Mouse (Mus musculus) frontal cortex, postnatal 36 days (tissue): ENCODE results near the gene Gpr143.
"Not testable (repeated sequence)": the region's sequence is repeated elsewhere in the genome, so short reads cannot be mapped to it uniquely, and the experiment has no call there.

Experiments
- DNase-seq, 2 experiments: peaks; one replicate each; pipeline ENCODE4 v3.0.0; 2022; ENCODE audit warnings: low spot score in 2 of 2

Gene Gpr143

DNA sequence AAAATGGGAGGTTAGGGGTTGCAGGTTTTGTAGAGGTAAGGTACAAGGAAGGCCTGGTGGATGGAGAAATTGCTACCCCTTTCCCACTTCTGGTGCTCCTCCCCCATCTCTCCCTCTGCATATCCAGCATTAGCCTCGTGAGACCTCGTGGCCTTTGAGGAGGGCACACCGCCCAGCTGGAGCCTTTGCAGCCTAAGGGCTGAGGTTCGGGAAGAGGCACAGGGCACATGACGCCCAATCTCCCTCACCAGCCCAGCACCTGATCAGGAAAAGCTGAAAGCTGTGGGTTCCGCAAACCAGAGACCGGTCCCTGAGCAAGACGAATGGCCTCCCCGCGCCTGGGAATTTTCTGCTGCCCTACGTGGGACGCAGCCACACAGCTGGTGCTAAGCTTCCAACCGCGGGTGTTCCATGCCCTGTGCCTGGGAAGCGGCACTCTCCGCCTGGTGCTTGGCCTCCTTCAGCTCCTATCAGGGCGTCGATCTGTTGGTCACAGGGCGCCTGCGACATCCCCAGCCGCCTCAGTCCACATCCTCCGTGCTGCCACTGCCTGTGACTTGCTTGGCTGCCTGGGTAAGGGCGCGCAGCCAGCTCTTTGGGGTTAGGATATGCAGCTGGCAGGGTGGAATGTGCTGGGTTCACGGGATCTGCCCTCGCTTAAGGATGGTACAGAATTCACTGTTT is at the start of gene Gpr143:
Gene Gpr143, plus strand, starts transcription at position 202 of the 684 bp plus-strand sequence.
- DNase-seq, result peak in 1 of 2 experiments; percentile 4

DNA sequence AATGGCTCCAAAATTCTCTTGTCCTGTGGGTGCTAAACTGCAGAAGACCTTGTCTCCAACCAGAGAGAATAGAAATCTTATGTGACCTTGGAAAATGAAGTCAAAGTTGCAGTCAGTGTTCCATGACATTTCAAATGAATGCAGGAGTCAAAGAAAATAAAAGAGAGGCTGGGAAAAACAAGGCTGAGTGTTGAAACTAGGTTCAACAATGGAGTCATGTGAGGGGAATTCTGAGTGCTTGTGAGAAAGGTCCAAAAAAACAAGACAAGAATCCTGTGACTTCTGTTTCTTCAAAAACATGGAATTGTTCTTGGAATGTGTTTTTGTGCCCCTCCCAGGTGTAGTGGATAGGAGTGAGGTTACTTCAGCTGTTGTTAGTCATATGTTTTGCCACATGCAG is 46.4 kb upstream of the Gpr143 start:
- no peak for DNase-seq

DNA sequence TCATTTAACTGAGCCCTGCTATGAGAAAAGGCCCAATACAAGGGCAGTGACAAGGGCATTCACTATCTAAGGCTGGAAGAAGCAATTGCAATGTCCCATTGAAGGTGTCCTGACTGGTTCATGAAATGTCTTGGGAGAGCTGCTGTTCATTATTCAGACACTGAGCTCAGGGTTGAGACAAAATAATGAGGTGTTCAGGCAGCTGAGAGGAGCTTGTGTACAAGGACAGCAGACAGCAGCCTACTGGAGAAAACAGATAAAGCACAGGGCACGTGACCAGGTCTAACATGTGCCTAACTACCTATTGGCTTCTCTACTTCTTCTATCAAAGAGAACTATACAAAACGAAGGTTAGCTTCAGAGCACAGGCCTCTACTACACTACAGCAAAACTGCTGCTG is 43.5 kb upstream of the Gpr143 start:
- no peak for DNase-seq

DNA sequence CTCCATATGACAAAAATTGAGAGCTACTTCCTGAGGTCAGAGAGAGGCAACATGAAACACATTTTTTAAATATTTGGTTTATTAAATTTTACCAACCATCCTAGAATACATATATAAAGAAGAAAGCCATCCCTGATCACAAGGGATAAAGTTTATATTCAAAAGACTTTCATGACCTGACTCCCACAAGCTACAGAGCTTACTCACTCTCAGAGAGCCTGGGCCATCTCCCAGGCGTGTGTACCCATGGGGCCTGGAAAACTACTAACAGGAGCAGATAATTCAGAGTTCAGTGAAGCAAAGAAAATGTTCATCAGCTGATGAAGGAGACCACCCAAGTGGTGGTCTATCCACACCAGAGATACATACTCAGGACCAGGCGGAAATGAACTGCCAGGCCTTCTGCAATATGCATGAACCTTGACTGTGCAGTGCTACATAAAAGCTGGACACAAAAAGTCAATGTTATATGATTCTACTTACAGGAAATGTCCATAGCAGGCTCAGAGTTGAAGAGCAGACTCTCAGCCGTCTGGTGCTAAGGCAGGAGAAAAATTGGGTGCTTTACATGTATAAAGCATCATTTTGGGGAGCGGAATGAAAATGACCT is 42.9 kb upstream of the Gpr143 start:
- DNase-seq, result no peak

DNA sequence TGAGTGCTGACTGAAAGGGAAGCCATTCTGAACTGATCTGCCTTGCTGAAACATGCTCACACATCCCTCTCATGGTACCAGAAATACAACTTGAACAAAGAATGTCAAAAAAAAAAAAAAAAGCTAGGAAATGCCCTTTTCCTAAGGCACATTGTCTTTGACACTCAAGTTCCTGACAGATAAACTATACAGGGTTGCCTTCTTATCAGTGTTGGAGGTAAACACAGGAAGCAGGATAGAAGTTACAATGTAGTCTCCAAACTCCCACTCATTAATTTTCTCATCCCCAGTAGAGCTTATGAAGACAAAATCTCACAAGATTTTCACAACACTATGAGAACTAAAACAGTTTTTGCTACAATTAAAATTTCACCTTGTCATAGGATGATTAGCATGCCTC is 38.1 kb upstream of the Gpr143 start:
- DNase-seq, result no peak

DNA sequence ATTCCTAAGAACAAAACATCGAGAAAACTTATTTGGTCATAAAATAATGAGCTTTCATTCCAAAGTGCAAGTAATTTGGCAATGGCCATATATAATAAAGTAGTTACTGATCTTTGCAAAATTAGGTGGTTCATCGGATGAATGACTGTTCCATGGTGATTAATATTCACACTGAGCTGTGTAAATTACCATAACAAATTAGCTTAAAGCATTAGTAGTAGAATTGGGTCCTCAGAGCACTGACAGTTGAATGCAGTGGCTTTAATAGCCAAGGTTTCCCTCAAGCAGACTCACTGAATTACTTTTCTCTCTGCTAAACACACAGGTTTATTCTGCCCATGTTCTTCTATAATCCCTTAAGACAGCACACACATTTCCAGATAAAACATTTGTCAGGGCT is 35.8 kb upstream of the Gpr143 start:
- DNase-seq, result no peak

DNA sequence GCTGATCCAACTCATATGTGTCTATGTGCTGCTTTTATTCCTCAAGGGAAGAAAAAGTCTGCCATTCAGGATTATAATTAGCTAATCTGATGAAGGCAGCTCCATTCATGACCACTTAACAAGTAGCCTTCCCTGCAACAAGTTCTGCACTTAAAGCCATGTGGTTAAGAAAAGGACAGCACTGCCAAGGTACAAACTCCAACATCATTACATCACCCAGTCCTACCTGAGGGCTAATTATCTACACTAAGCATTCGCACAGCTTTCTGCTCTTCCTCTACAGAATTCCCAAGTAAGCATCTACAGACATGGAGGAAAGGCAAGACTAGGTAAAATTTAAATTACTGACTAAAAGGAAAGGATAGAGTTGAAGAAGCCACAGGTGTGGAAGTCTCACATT is 25.9 kb upstream of the Gpr143 start:
- DNase-seq, result no peak

DNA sequence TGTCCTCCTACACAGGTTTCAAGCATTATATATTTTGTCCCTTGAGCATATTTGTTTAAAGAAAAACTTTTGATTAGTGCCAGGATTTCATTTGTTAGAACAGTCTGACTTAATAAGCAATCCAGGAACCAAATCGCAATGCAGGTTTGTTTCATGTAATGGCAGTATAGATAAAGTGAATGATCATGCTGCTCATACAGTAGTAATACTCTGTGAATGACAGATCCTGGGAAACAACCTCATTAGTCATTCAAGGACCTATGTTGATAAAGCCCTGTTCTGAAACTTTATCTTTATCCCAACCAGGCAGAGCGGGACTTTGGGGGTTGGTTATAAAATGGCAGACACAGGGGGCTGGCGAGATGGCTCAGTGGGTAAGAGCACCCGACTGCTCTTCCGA is 25.4 kb upstream of the Gpr143 start:
- no peak for DNase-seq

DNA sequence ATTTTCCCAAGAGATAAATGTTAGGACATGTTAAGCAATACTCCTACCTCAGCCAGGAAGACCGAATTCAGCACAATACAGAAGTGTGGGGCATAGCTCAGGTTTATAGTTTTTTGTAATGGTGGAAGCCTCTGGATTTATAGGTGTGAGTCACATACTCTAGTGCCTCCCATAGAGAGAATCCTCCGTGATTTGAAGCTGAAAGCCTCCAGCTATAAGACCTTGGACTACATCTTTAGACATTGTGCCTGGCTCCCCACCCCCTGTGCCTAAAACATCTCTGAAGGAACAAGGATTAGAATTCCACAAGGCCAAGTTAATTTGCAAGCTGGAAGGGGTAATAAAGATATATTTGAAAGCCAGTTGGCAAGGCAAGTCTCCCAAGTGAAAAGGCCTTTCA is 19.3 kb upstream of the Gpr143 start:
- no peak for DNase-seq

DNA sequence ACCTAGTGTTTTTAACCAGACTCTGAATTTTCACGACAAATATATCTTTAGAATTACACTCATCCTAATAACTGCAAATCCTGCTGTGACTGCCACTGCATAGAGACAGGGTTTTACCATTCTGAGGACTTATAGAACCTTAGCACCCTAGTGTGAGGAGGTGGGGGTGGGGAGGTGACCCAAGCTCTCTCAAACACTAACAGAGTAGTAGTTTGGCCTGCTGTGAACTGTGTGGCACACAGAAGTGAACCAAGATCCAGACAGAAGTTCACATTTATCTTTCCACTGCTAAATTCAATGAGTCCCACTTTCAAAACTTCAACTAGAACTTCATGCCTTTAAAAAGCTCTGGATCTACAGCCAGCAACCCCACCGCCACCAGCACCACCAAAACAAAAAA is 18.9 kb upstream of the Gpr143 start:
- DNase-seq, result no peak

DNA sequence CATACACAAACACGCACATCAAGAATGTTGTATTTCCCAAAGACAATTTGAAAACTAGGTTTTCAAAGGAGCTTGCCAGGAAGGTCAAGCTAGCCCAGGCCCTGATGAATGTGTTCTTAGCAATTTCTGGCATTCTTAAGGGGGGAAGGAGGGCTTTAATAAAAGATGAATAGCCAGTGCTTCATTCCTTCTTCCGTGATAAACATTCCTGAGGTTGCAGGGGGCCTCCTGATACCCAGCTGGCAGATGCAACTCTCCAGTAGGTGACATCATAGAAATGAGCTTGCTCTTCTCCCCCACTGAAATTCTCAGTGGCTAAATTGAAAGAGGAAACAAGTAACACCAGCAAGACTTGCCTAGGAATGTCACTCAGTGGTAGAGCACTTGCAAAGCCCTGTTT is 17.6 kb upstream of the Gpr143 start:
- DNase-seq, result no peak

DNA sequence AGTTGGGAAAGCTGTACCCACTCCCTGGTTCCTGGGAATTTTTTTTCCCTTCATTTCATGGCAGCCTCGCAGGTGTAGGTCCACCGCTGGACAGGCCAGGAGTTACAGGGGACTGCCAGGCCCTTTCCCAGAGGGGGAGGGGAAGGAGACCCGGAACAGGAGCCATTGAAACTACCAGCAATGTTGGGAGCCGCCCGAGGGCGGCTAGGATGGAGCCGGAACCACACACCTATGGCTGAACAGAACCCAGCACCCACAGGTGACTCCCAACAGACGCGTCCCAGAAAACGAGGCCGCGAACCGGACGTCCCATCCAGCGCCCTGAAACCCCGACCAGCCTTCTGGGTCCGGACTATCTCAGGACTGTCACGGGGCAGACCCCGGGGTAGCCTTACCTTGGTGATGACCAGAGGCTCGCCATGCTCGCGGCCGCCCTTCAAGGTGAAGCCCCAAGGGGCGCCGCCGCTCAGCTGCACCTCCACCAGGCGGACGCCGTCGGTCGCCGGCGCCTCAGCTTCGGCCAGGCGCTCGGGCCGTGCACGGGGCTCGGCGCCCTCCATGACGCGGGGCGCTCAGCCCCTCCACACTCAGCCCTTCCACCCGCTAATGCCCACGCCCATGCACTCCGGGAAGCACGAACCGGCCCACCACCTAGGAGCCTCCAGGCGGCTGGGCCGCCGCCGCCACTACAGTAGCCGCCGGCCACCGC is 12.7 kb upstream of the Gpr143 start, which contains the start of gene Shroom2:
Gene Shroom2, minus strand, starts transcription at position 575 of the 709 bp plus-strand sequence.
- no peak for DNase-seq

DNA sequence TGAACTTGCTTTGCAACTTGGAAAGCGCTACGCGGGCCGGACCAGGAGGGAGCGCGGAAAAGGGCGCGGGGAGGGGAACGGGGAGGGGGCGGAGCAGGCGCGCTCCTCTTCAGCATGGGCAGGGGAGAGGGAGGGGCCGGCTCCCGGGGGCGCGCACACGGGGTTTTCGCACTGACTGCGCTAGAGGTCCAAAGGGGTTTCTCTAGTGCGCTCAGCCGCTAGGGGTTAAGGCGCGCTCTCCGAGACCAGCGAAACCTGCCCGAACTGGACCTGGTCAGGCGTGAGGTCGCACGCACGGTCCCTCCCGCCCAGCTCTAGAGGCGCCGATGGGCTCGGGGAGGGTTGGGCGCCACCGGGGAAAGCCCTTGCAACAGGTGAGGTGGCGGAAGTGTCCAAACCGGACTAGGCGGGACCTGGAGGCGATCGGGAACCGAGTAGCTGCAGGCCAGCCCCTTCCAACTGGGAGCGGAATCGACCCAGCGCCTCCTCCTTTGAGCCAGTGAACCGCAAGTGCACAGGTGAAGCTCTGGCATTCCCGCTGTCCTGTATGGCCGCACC is 12.0 kb upstream of the Gpr143 start:
- DNase-seq, result peak in 1 of 2 experiments; percentile 3

DNA sequence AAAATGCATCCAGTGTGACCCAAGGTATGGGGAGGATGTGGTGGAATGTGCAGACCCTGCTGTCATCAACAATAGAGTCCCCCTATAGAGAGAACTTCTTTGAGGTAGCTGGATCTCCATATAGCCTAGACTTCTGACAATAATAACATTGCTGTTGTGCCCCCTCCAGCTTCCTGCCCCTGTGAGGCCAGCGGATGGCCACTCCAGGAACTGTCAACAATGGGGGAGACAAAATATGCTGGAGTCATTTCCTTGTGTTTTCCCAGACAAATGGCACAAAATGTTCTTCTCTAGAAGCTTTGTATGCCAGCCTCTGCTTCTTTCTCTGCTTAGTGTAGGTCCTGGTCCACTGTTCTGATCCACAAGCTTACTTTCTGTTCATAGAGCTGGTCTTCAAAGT is 6.4 kb downstream of the Gpr143 start:
- DNase-seq, result no peak

DNA sequence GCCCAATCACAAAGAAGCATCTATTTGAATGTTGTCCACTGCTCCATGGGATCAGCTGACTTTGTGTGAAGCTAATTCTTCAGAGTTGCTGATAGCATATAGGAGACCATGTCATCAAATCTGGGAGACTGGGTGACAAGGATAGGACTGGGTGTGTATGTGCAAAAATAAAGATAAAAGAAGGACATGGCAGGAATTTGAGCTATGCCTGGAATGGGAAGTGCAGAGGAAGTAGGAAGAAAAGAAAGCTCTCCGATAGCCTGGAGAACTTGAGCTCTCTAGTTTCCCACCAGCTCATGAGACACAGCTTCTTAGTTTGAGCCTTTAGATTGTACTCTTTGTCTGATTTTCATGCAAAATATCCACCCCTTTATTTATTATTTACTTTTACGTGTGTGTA is 6.9 kb downstream of the Gpr143 start:
- no peak for DNase-seq

DNA sequence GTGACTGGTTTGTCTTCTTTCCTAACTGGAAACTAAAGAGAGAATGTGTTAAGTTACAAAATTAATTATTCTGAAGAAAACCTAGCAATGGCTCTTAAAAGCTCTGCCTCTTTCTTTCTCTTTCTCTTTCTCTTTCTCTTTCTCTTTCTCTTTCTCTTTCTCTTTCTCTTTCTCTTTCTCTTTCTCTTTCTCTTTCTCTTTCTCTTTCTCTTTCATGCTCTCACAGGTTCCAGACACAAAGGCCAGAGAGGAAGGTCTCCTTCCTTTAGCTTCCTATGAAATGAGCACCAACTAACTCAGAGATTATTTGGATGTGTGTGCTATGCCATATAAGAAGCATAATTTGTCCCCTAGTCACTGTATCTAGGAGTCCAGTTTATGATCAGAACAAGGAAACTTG is 23.6 kb downstream of the Gpr143 start:
- no peak for DNase-seq

DNA sequence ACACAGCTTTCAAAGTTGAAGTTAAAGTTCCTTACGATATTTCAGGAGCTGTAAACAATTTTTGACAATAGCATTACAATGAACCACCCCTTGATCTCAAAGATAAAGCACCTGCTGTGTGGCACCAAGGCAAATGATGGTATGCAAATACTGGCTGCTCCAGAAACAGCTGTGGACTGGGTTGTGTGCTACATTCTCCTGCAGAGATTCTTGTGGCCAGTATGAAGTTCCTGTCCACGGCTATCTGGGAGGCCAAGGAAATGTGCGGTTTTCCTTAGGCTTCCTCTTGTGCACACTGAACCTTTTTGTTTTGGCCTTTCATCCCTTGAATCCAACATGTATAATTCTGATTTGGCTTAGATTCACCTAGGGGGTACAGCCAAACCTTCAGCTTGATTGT is 31.6 kb downstream of the Gpr143 start:
- no peak for DNase-seq

DNA sequence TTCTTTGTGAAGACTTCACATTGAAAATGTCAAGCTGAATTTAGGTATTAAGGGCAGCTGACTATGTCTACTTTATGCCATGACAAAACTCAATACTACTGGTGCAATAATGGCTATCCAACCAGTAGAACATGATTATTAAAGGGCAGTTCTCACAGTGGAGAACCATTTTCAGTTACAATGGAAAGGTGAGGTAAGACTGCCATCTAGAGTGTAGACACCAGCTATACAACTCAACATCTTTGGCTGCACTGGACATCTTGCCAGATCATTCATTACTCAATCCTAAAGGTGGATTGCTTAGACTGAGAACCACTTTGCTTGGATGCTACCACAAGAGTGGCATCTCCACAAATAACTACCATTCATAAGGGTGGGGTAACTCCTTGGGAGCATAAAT is 37.3 kb downstream of the Gpr143 start:
- peak in 1 of 2 experiments; percentile 4 for DNase-seq

DNA sequence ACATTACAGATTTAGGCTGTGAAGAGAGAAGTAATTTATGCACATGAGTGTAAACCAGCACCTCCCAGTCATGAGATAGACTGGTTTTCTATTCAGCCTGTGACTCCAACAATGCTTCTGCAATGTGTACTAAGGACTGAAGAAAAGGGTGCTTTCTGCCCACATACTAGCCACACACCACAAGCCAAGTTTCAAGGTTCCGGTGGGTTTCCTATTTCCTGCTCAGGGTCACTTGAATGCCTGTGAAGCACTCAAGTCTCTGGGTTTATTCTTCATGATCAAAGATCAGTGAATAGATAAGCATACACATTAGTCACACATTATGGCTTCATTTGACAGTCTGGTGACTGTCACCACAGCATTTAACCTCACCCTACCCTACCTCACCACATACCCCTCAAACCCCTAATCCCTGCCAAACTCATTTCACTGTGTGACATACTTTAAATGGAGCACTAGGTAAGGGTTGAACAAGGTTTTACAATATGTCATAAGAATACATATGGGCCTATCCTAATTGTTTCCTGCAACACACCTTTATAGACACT is 49.4 kb downstream of the Gpr143 start:
- DNase-seq, result not testable (repeated sequence)

DNA sequence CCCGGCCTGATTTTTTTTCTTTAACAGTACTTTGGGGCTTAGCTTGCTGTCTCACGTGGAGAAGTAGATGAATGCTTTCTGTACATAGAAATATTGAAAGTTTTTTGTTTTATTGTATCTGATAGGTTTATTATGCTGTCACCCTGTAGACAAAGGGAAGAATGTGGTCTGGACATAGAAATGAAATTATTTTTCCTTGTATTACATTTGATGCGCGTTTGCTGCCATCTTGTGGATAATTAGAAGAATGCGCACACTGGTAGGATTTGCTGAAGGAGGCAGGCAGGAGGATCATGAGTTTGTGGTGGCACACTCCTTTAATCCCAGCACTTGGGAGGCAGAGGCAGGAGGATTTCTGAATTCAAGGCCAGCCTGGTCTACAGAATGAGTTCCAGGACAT is 53.2 kb downstream of the Gpr143 start:
- DNase-seq, result peak in 1 of 2 experiments; percentile 13

DNA sequence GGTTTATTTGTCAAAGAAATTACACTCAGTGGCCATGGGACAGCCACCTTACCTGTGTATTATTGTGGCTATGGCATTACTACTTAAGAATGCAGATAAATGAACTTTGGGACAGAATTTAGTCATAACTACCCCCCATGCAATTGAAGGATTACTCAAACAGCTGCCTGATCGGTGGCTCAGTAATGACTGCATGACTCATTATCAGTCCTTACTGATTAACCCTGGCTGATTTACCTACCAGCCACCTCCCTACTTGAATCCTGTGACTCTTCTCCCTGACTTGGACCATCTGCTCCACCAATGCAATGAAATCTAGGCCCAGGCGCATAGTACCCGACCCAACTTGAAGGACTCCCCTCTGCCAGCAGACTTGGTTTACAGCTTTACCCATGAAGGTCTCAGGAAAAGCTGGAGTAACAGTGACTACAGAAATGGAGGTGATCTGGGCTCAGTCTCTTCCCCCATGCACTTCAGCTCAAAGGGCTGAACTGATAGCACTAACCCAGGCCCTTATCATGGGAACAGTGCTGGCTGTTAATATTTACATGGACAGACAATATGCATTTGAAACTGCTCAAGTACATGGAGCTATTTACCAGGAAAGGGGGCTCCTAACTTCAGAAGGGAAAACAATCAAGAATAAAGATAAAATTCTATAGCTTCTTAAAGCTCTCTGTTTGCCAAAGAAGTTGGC is 73.5 kb downstream of the Gpr143 start:
- no peak for DNase-seq
